ENCODE assay signal across 10 mouse cellular contexts in genomic region chr14:33939117-33939516, GRCm38 (mm10). TPM values are rescaled to one million over a fixed set of nuclear protein-coding genes. Genes with fewer than 3 reads are reported as not detected.
A peak's percentile ranks its signal among the peaks of the same experiment; 100 is the strongest.
DNase-seq lines count a peak whose midpoint lies in the region; ATAC-seq lines count a peak whose summit lies in the region.
"Had no signal": no experiment of that assay in that cellular context is flagged by ENCODE, and none has a peak within 500 bp of the region (broad histone marks: within the 10 kb centered on the region; RNA-seq: fewer than 3 reads in every experiment).

No protein-coding gene starts in this region.

- H3K27me3 ChIP-seq in intestine, embryonic 16.5 days (replicated peaks; ENCODE audit: control insufficient read depth, insufficient read depth, low read length), result no peaks in the 10 kb centered on the region; the same call in 1 of the 2 replicates
- H3K27me3 ChIP-seq in limb, embryonic 10.5 days (ENCODE audit: low read depth, poor library complexity, severe bottlenecking), result peaks cover 27% of the 10 kb centered on the region
- H3K27me3 ChIP-seq in midbrain, embryonic 15.5 days (replicated peaks), result no peaks in the 10 kb centered on the region

- intact Hi-C loops in gastrocnemius, postnatal 14 days (cut with DNase I; ENCODE audit: low total_unique reads), result no loop called here

- H3K36me3 ChIP-seq in intestine, embryonic 16.5 days (ENCODE audit: control insufficient read depth, insufficient read depth, low read length), result no peaks in the 10 kb centered on the region
- no peaks in the 10 kb centered on the region for H3K36me3 ChIP-seq in limb, embryonic 10.5 days
- no peaks in the 10 kb centered on the region for H3K36me3 ChIP-seq in midbrain, embryonic 15.5 days (replicated peaks)
- H3K36me3 ChIP-seq: G1E had no signal

- 30% methylated on average over 9 of the region's 9 CpGs for WGBS in intestine, embryonic 16.5 days
- WGBS in limb, embryonic 10.5 days, result 27% methylated on average over 9 of the region's 9 CpGs
- 33% methylated on average over 9 of the region's 9 CpGs for WGBS in midbrain, embryonic 15.5 days

- peak; percentile 53 for DNase-seq in ovary, postnatal 10 days (ENCODE audit: low spot score)
- DNase-seq in ovary, adult 18-20 months (ENCODE audit: low spot score), result no peak
- peak; percentile 57 for DNase-seq in gastrocnemius, postnatal 14 days
- DNase-seq in limb, embryonic 10.5 days (ENCODE audit: low spot score), result peak; percentile 87
- DNase-seq in yolk sac, embryonic 10.5 days (ENCODE audit: low spot score), result peak; percentile 16

- no peaks in the 10 kb centered on the region for H3K4me1 ChIP-seq in intestine, embryonic 16.5 days (ENCODE audit: control insufficient read depth, insufficient read depth, low read length)
- H3K4me1 ChIP-seq in limb, embryonic 10.5 days, result peaks cover 5% of the 10 kb centered on the region; the same call in 1 of the 2 replicates
- H3K4me1 ChIP-seq in midbrain, embryonic 15.5 days, result no peaks in the 10 kb centered on the region

- 0 out of 2 replicates have a peak overlapping the region, but pooled peaks have one; percentile 14 for H3K9ac ChIP-seq in intestine, embryonic 16.5 days (ENCODE audit: low read depth, low read length)
- H3K9ac ChIP-seq in midbrain, embryonic 15.5 days, result no peak overlapping the region

- H3K4me2 ChIP-seq in intestine, embryonic 16.5 days (ENCODE audit: low read depth, low read length), result peak overlapping the region; percentile 7; the same call in 1 of the 2 replicates
- peak overlapping the region; percentile 11; the same call in 1 of the 2 replicates for H3K4me2 ChIP-seq in midbrain, embryonic 15.5 days

- no peaks in the 10 kb centered on the region for H3K9me3 ChIP-seq in intestine, embryonic 16.5 days (ENCODE audit: control insufficient read depth, low read length)
- no peaks in the 10 kb centered on the region for H3K9me3 ChIP-seq in limb, embryonic 10.5 days (replicated peaks)
- H3K9me3 ChIP-seq in midbrain, embryonic 15.5 days, result no peaks in the 10 kb centered on the region

- peak; percentile 95 for ATAC-seq in common myeloid progenitor, adult 5-6 weeks (replicated peaks; ENCODE audit: low read depth, poor library complexity, severe bottlenecking)
- 0 out of 2 replicates have a peak, but pooled peaks have one; percentile 26 for ATAC-seq in intestine, embryonic 16.5 days
- peak; percentile 43 for ATAC-seq in midbrain, embryonic 15.5 days (replicated peaks)

- H3K27ac ChIP-seq in intestine, embryonic 16.5 days (ENCODE audit: low read length), result no peak overlapping the region
- H3K27ac ChIP-seq in limb, embryonic 10.5 days, result 0 out of 2 replicates have a peak overlapping the region, but pooled peaks have one; percentile 14
- no peak overlapping the region for H3K27ac ChIP-seq in midbrain, embryonic 15.5 days

- no peak overlapping the region for H3K4me3 ChIP-seq in intestine, embryonic 16.5 days (ENCODE audit: low read length)
- H3K4me3 ChIP-seq in limb, embryonic 10.5 days, result peak overlapping the region; percentile 33; the same call in 1 of the 2 replicates
- H3K4me3 ChIP-seq in midbrain, embryonic 15.5 days, result no peak overlapping the region

RNA-seq across cellular contexts. Expression of gene Gdf2, which starts 1.7 kb away (rescaled TPM):
- not detected in 2 replicates for total RNA-seq in common myeloid progenitor, adult 5-6 weeks (2017)
- not detected for total RNA-seq in gastrocnemius, postnatal 14 days (2021)
- 0.11 and 0.34 TPM in 2 replicates for polyA plus RNA-seq in intestine, embryonic 16.5 days (2015; fragmentation: Nextera tagmentation; extraction: Ambion mirVana)
- 0.09 TPM in 1 of 2 replicates, not detected in the other for polyA plus RNA-seq in limb, embryonic 10.5 days (2016; fragmentation: Nextera tagmentation; extraction: Ambion mirVana)
- not detected in 2 replicates for polyA plus RNA-seq in midbrain, embryonic 15.5 days (2015; fragmentation: Nextera tagmentation; extraction: Ambion mirVana)
- polyA plus RNA-seq: G1E; large intestine, adult 2 months had no signal

RNA-seq across cellular contexts. Expression of gene Rbp3, which starts 14.7 kb away (rescaled TPM):
- not detected in 2 replicates for total RNA-seq in common myeloid progenitor, adult 5-6 weeks (2017)
- not detected for total RNA-seq in gastrocnemius, postnatal 14 days (2021)
- polyA plus RNA-seq in intestine, embryonic 16.5 days (2015; fragmentation: Nextera tagmentation; extraction: Ambion mirVana), result not detected in 2 replicates
- polyA plus RNA-seq in limb, embryonic 10.5 days (2016; fragmentation: Nextera tagmentation; extraction: Ambion mirVana), result not detected in 2 replicates
- polyA plus RNA-seq in midbrain, embryonic 15.5 days (2015; fragmentation: Nextera tagmentation; extraction: Ambion mirVana), result 0.10 and 0.17 TPM in 2 replicates
- polyA plus RNA-seq: G1E; large intestine, adult 2 months had no signal

RNA-seq across cellular contexts. Expression of gene Gdf10, which starts 15.7 kb away (rescaled TPM):
- total RNA-seq in common myeloid progenitor, adult 5-6 weeks (2017), result not detected in 2 replicates
- total RNA-seq in gastrocnemius, postnatal 14 days (2021), result 1 to 10 TPM; 4.6 to 5.3 TPM
- polyA plus RNA-seq in intestine, embryonic 16.5 days (2015; fragmentation: Nextera tagmentation; extraction: Ambion mirVana), result 6.6 and 6.9 TPM in 2 replicates
- polyA plus RNA-seq in limb, embryonic 10.5 days (2016; fragmentation: Nextera tagmentation; extraction: Ambion mirVana), result 1.1 and 2.8 TPM in 2 replicates
- 4.3 and 5.2 TPM in 2 replicates for polyA plus RNA-seq in midbrain, embryonic 15.5 days (2015; fragmentation: Nextera tagmentation; extraction: Ambion mirVana)
- polyA plus RNA-seq: G1E had no signal

RNA-seq across cellular contexts. Expression of gene Zfp488, which starts 39.4 kb away (rescaled TPM):
- 0.15 TPM in 1 of 2 replicates, not detected in the other for total RNA-seq in common myeloid progenitor, adult 5-6 weeks (2017)
- total RNA-seq in gastrocnemius, postnatal 14 days (2021), result under 1 TPM in 1 of 2 experiments, not detected in 1; 0.04 TPM
- 0.12 TPM in 2 replicates for polyA plus RNA-seq in intestine, embryonic 16.5 days (2015; fragmentation: Nextera tagmentation; extraction: Ambion mirVana)
- polyA plus RNA-seq in limb, embryonic 10.5 days (2016; fragmentation: Nextera tagmentation; extraction: Ambion mirVana), result 0.04 and 0.08 TPM in 2 replicates
- polyA plus RNA-seq in midbrain, embryonic 15.5 days (2015; fragmentation: Nextera tagmentation; extraction: Ambion mirVana), result 1.3 and 1.5 TPM in 2 replicates
- polyA plus RNA-seq: G1E; large intestine, adult 2 months had no signal

Comparison
In these comparisons a context has a peak if more than half of its experiments do, and no peak if none do; other contexts are left out.
1. ATAC-seq: peak in every context shown above with its lines; median percentile 95 in common myeloid progenitor, adult 5-6 weeks; 43 in midbrain, embryonic 15.5 days; 26 in intestine, embryonic 16.5 days.